Mouse (Mus musculus): ENCODE results near the gene Smg9. TPM values are rescaled to one million over a fixed set of nuclear protein-coding genes. Genes with fewer than 3 reads are reported as not detected.

The Smg9 gene
- polyA plus RNA-seq, 1 experiment from 2014 or later = 29.1 TPM

GRCm38 (mm10) chr7:24380370-24380769 lies 19.0 kb upstream of the Smg9 start:
- Histone ChIP-seq H3K36me3 (replicated peaks) (no peaks in the 10 kb centered on the region), H3K4me1 (peaks cover 8% of the 10 kb centered on the region), H3K9me3 (no peaks in the 10 kb centered on the region), H3K9ac (no peak overlapping the region), H3K4me2 (no peak overlapping the region), H3K27ac (no peak overlapping the region), H3K27me3 (peaks cover 19% of the 10 kb centered on the region), H3K4me3 (replicated peaks) (no peak overlapping the region)
- WGBS = 73% methylated on average over 2 of the region's 2 CpGs
- no peak for ATAC-seq (ENCODE audit: low FRiP score)

GRCm38 (mm10) chr7:24382730-24383372 lies 16.6 kb upstream of the Smg9 start:
- H3K27ac ChIP-seq = no peak overlapping the region
- H3K4me2 ChIP-seq = no peak overlapping the region
- WGBS = 84% methylated on average over 16 of the region's 16 CpGs
- no peaks in the 10 kb centered on the region for H3K4me1 ChIP-seq
- 0 out of 2 replicates have a peak, but pooled peaks cover 3% of the 10 kb centered on the region for H3K27me3 ChIP-seq
- no peaks in the 10 kb centered on the region for H3K36me3 ChIP-seq (replicated peaks)
- no peaks in the 10 kb centered on the region for H3K9me3 ChIP-seq
- no peak overlapping the region for H3K9ac ChIP-seq
- no peak for ATAC-seq (ENCODE audit: low FRiP score)
- H3K4me3 ChIP-seq (replicated peaks) = no peak overlapping the region

GRCm38 (mm10) chr7:24384070-24384469 lies 15.3 kb upstream of the Smg9 start:
- WGBS = 69% methylated on average over 6 of the region's 6 CpGs
- Histone ChIP-seq H3K9me3 (no peaks in the 10 kb centered on the region), H3K4me1 (no peaks in the 10 kb centered on the region), H3K9ac (no peak overlapping the region), H3K36me3 (replicated peaks) (no peaks in the 10 kb centered on the region), H3K4me3 (replicated peaks) (no peak overlapping the region), H3K4me2 (no peak overlapping the region), H3K27ac (no peak overlapping the region), H3K27me3 (no peaks in the 10 kb centered on the region)
- ATAC-seq (ENCODE audit: low FRiP score) = no peak

GRCm38 (mm10) chr7:24384827-24385226 lies 14.6 kb upstream of the Smg9 start:
- H3K4me2 ChIP-seq = peak overlapping the region; percentile 19; the same call in 1 of the 2 replicates
- ATAC-seq (ENCODE audit: low FRiP score) = 0 out of 2 replicates have a peak, but pooled peaks have one; percentile 44
- no peak overlapping the region for H3K9ac ChIP-seq

GRCm38 (mm10) chr7:24387059-24387556 lies 12.3 kb upstream of the Smg9 start:
- H3K27me3 ChIP-seq = no peaks in the 10 kb centered on the region
- no peak for ATAC-seq (ENCODE audit: low FRiP score)
- H3K4me3 ChIP-seq (replicated peaks) = no peak overlapping the region
- 87% methylated on average over 10 of the region's 10 CpGs for WGBS
- no peak overlapping the region for H3K4me2 ChIP-seq
- no peaks in the 10 kb centered on the region for H3K36me3 ChIP-seq (replicated peaks)
- H3K4me1 ChIP-seq = no peaks in the 10 kb centered on the region
- H3K9me3 ChIP-seq = no peaks in the 10 kb centered on the region
- no peak overlapping the region for H3K27ac ChIP-seq
- H3K9ac ChIP-seq = no peak overlapping the region

More at GRCm38 (mm10) chr7:24384827-24385226, 14.6 kb upstream of the Smg9 start:
- Histone ChIP-seq H3K27ac (no peak overlapping the region), H3K27me3 (no peaks in the 10 kb centered on the region), H3K36me3 (replicated peaks) (no peaks in the 10 kb centered on the region), H3K9me3 (no peaks in the 10 kb centered on the region), H3K4me1 (no peaks in the 10 kb centered on the region), H3K4me3 (replicated peaks) (no peak overlapping the region)
- WGBS = 11% methylated on average over 11 of the region's 11 CpGs

GRCm38 (mm10) chr7:24389516-24390187 lies 9.8 kb upstream of the Smg9 start:
- Histone ChIP-seq H3K4me1 (no peaks in the 10 kb centered on the region), H3K4me3 (replicated peaks) (no peak overlapping the region), H3K36me3 (replicated peaks) (no peaks in the 10 kb centered on the region), H3K27me3 (no peaks in the 10 kb centered on the region), H3K27ac (no peak overlapping the region), H3K4me2 (no peak overlapping the region), H3K9me3 (no peaks in the 10 kb centered on the region), H3K9ac (no peak overlapping the region)
- WGBS = 71% methylated on average over 13 of the region's 13 CpGs
- no peak for ATAC-seq (ENCODE audit: low FRiP score)

GRCm38 (mm10) chr7:24390512-24390911 lies 8.9 kb upstream of the Smg9 start:
- Histone ChIP-seq H3K4me2 (no peak overlapping the region), H3K36me3 (replicated peaks) (no peaks in the 10 kb centered on the region), H3K4me1 (no peaks in the 10 kb centered on the region), H3K4me3 (replicated peaks) (no peak overlapping the region), H3K27ac (no peak overlapping the region), H3K27me3 (no peaks in the 10 kb centered on the region), H3K9ac (no peak overlapping the region), H3K9me3 (no peaks in the 10 kb centered on the region)
- 72% methylated on average over 7 of the region's 7 CpGs for WGBS
- ATAC-seq (ENCODE audit: low FRiP score) = no peak

GRCm38 (mm10) chr7:24391077-24391476 lies 8.3 kb upstream of the Smg9 start:
- no peak overlapping the region for H3K4me2 ChIP-seq
- 56% methylated on average over 5 of the region's 5 CpGs for WGBS
- H3K9me3 ChIP-seq = no peaks in the 10 kb centered on the region
- no peaks in the 10 kb centered on the region for H3K4me1 ChIP-seq
- H3K4me3 ChIP-seq (replicated peaks) = no peak overlapping the region
- H3K9ac ChIP-seq = no peak overlapping the region
- no peaks in the 10 kb centered on the region for H3K36me3 ChIP-seq (replicated peaks)
- no peaks in the 10 kb centered on the region for H3K27me3 ChIP-seq
- no peak overlapping the region for H3K27ac ChIP-seq
- ATAC-seq (ENCODE audit: low FRiP score) = no peak

GRCm38 (mm10) chr7:24391687-24392086 lies 7.7 kb upstream of the Smg9 start:
- no peak for ATAC-seq (ENCODE audit: low FRiP score)
- Histone ChIP-seq H3K9me3 (no peaks in the 10 kb centered on the region), H3K4me1 (no peaks in the 10 kb centered on the region), H3K27me3 (no peaks in the 10 kb centered on the region), H3K9ac (no peak overlapping the region), H3K4me3 (replicated peaks) (no peak overlapping the region), H3K36me3 (replicated peaks) (no peaks in the 10 kb centered on the region), H3K27ac (no peak overlapping the region), H3K4me2 (no peak overlapping the region)
- WGBS = 76% methylated on average over 2 of the region's 2 CpGs

GRCm38 (mm10) chr7:24394054-24394453 lies 5.4 kb upstream of the Smg9 start:
- no peak overlapping the region for H3K4me3 ChIP-seq (replicated peaks)
- H3K4me1 ChIP-seq = 0 out of 2 replicates have a peak, but pooled peaks cover under 1% of the 10 kb centered on the region
- no peak for ATAC-seq (ENCODE audit: low FRiP score)
- H3K36me3 ChIP-seq (replicated peaks) = no peaks in the 10 kb centered on the region
- no peak overlapping the region for H3K27ac ChIP-seq
- 88% methylated on average over 3 of the region's 3 CpGs for WGBS
- H3K9ac ChIP-seq = no peak overlapping the region
- no peaks in the 10 kb centered on the region for H3K27me3 ChIP-seq
- H3K9me3 ChIP-seq = no peaks in the 10 kb centered on the region
- no peak overlapping the region for H3K4me2 ChIP-seq

- H3K4me3 ChIP-seq (replicated peaks) = no peak overlapping the region
- no peak overlapping the region for H3K27ac ChIP-seq
- 84% methylated on average over 15 of the region's 15 CpGs for WGBS
- no peak overlapping the region for H3K4me2 ChIP-seq
- H3K9ac ChIP-seq = no peak overlapping the region
- H3K27me3 ChIP-seq = no peaks in the 10 kb centered on the region
- 0 out of 2 replicates have a peak, but pooled peaks cover 3% of the 10 kb centered on the region for H3K4me1 ChIP-seq
- ATAC-seq (ENCODE audit: low FRiP score) = no peak
- no peaks in the 10 kb centered on the region for H3K9me3 ChIP-seq
- H3K36me3 ChIP-seq (replicated peaks) = no peaks in the 10 kb centered on the region
These were observed 4.8 kb upstream of the Smg9 start for GRCm38 (mm10) chr7:24394475-24395161.

GRCm38 (mm10) chr7:24396832-24397231 lies 2.6 kb upstream of the Smg9 start:
- ATAC-seq (ENCODE audit: low FRiP score) = no peak
- H3K4me3 ChIP-seq (replicated peaks) = no peak overlapping the region
- H3K4me2 ChIP-seq = no peak overlapping the region
- no peak overlapping the region for H3K27ac ChIP-seq
- WGBS = 81% methylated on average over 11 of the region's 11 CpGs
- no peaks in the 10 kb centered on the region for H3K36me3 ChIP-seq (replicated peaks)
- H3K9me3 ChIP-seq = no peaks in the 10 kb centered on the region
- no peak overlapping the region for H3K9ac ChIP-seq
- H3K27me3 ChIP-seq = no peaks in the 10 kb centered on the region
- H3K4me1 ChIP-seq = 0 out of 2 replicates have a peak, but pooled peaks cover 5% of the 10 kb centered on the region
